Mouse (Mus musculus) frontal cortex, postnatal 14 days (tissue): ENCODE results near the gene Cpsf4l.
"Not testable (repeated sequence)": the region's sequence is repeated elsewhere in the genome, so short reads cannot be mapped to it uniquely, and the experiment has no call there.

Experiments used
- DNase-seq, 2 experiments: peaks; one replicate each; pipeline ENCODE4 v3.0.0; 2022; ENCODE audit warnings: low spot score in 2 of 2

Gene Cpsf4l

GRCm38 (mm10) chr11:113666648-113667047 is 43.2 kb downstream of the Cpsf4l start:
- no peak for DNase-seq

- no peak for DNase-seq
Observed at GRCm38 (mm10) chr11:113666205-113666604, 43.6 kb downstream of the Cpsf4l start.

- DNase-seq: no peak
Observed at GRCm38 (mm10) chr11:113664279-113664678, 45.5 kb downstream of the Cpsf4l start.

- DNase-seq: no peak
Observed at GRCm38 (mm10) chr11:113661835-113662351, 47.9 kb downstream of the Cpsf4l start.

GRCm38 (mm10) chr11:113660940-113661339 is 48.9 kb downstream of the Cpsf4l start:
- DNase-seq: no peak

GRCm38 (mm10) chr11:113660213-113660612 is 49.6 kb downstream of the Cpsf4l start:
- not testable (repeated sequence) for DNase-seq

- no peak for DNase-seq
Observed at GRCm38 (mm10) chr11:113658763-113659162, 51.1 kb downstream of the Cpsf4l start.

GRCm38 (mm10) chr11:113658319-113658718 is 51.5 kb downstream of the Cpsf4l start:
- no peak for DNase-seq

- no peak for DNase-seq
Observed at GRCm38 (mm10) chr11:113657221-113657620, 52.6 kb downstream of the Cpsf4l start.

- no peak for DNase-seq
Observed at GRCm38 (mm10) chr11:113656511-113656932, 53.3 kb downstream of the Cpsf4l start.

- DNase-seq: no peak
Observed at GRCm38 (mm10) chr11:113654561-113655270, 55.1 kb downstream of the Cpsf4l start.

GRCm38 (mm10) chr11:113654105-113654504 is 55.7 kb downstream of the Cpsf4l start:
- no peak for DNase-seq

- DNase-seq: no peak
Observed at GRCm38 (mm10) chr11:113652516-113652915, 57.3 kb downstream of the Cpsf4l start.

GRCm38 (mm10) chr11:113651907-113652273 is 57.9 kb downstream of the Cpsf4l start:
- DNase-seq: no peak

GRCm38 (mm10) chr11:113651206-113651906 is 58.5 kb downstream of the Cpsf4l start:
- DNase-seq: no peak

GRCm38 (mm10) chr11:113649353-113650210 is 60.2 kb downstream of the Cpsf4l start, which contains the start of gene Slc39a11:
Slc39a11 (minus strand) TSS chr11:113650079.
- peak in 1 of 2 experiments; percentile 38 for DNase-seq

GRCm38 (mm10) chr11:113648690-113649352 is 61.0 kb downstream of the Cpsf4l start, which contains the start of gene Cog1:
Cog1 (plus strand) TSS chr11:113649169.
- DNase-seq: no peak
